Mouse (Mus musculus): ENCODE measurements around the gene Il1rn. TPM values are rescaled to one million over a fixed set of nuclear protein-coding genes. Genes with fewer than 3 reads are reported as not detected.
A peak's percentile ranks its signal among the peaks of the same experiment; 100 is the strongest.

Il1rn gene
- total RNA-seq (2021) = not detected

DNA sequence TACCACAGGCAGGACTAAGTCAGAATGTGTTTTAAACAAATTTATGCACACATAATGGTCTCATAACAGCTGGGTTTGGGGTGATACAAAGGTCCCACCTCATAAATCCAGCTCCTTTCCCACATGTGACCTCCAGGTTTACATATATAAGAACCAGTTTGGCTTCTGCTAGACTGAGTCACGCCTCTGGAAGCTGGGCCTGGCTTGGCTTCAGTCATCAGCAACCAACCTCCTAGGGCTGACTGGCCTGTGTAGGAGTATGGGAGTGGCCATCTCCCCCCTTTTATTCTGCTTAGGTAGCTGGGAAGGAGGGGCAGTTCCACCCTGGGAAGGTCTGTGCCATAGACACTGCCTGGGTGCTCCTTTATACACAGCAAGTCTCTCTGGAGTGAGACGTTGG lies at the start of gene Il1rn:
TSS of gene Il1rn (plus strand) at position 309 of the 400 bp plus-strand sequence.
- no peak for DNase-seq (ENCODE audit: extremely low spot score in 1 of 2, low spot score in 1 of 2)

DNA sequence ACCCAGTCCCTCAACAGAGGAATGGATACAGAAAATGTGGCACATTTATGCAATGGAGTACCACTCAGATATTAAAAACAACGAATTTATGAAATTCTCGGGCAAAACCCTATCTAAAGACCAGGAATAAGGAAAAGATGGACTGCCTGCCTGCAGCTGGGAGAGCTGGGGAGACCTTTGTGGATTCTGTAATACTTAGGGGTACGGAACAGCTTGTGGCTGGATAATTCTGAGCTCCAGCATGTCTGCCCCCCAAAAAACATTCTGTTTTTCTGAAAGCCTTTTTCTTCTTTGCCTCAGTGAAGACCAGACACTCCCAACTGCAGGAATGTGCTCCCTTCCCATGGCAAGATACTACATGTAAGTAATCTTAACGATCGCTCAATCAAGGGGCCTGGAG lies 45.8 kb upstream of the Il1rn start, which contains the start of gene Il1f10:
TSS of gene Il1f10 (plus strand) at position 301 of the 400 bp plus-strand sequence.
- DNase-seq (ENCODE audit: extremely low spot score in 1 of 2, low spot score in 1 of 2) = no peak

DNA sequence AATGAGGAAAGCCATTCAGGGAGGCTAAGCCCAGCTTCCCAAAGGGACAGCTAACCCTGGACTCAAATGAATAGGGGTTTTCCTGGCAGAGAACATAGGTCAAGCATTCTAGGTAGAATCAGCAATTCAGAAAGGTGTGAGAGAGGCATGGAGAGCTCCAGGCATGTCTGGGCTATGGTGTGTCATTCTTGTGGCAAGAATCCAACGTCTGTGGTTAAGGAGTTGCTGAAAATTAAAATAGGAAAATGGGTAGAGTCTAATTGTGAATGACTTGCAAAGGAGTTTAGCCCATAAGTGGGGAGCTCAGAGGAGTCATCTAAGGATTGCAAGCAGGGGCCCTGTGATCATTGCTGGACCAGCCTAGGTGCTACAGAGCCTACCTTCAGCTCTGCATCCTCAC lies 42.0 kb upstream of the Il1rn start:
- DNase-seq (ENCODE audit: extremely low spot score in 1 of 2, low spot score in 1 of 2) = no peak

DNA sequence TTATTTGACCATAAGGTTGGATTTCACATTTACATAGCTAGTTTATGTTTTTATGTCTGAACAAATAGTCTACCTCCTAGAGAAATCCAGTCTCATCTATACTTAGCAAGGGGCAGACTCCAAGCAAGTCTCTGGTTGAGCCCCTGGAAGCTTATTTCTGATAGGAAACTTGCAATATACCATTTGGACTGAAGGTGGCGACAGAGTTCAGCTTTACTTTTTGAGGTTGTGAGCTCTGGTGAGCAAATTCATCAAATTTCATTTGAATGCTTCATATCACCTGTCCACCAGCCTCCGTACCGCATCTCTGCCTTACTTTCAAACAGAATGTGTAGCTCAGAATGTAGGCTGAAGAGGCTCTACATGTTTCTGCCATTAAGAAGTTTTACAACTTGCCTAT lies 39.8 kb upstream of the Il1rn start:
- DNase-seq (ENCODE audit: extremely low spot score in 1 of 2, low spot score in 1 of 2) = peak; percentile 10 to 74

DNA sequence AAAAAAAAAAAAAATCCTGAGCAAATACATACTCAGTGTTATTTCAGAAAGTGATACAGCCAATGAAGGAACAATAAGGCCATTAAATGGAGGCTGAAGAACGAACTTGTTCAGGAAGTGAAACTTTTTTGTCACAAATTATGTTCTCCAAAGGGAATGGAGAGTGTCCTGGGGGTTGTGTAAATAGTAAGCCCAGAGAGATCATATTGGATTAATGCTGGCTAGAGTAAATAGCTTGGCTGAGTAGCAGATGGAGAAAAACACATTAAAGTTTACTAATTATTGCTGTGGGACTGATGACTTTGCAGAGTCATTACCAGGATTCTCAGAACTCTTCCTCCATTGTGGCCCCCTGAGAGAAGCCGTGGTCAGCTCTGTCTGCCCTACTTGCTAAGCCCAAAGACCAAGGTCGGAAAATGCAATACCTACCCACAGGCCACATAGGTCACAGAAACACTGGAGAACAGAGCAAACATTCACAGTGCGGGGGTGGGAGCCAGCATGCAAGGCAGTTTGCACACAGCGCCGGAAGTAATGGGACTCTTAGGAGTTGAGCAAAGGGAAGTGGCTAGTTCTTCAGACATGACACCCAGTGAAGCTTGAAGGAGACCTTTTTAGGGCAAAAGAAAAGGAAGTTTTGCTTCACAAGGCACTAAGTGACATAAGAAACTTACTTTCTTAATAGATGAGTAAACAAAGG lies 25.2 kb upstream of the Il1rn start:
- no peak for DNase-seq (ENCODE audit: extremely low spot score in 1 of 2, low spot score in 1 of 2)

DNA sequence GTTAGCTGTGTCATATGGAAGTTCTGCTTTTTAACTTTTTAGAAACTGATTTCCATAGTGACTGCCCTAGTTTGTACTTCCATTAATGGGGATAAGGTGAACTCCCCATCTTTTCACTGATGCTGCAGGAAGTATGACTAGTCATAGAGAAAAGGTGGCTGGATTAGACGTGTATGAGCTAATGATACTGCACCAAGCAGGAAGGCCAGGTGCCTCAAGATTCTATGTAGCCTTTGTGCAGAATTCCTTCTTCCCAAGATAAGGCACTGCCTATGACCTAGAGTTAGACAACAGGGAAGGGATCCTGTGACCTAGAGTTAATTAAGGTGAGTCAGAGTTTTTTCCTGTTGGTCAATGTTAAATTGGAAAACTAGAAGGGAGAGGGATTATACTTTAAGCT lies 19.7 kb upstream of the Il1rn start:
- no peak for DNase-seq (ENCODE audit: extremely low spot score in 1 of 2, low spot score in 1 of 2)

DNA sequence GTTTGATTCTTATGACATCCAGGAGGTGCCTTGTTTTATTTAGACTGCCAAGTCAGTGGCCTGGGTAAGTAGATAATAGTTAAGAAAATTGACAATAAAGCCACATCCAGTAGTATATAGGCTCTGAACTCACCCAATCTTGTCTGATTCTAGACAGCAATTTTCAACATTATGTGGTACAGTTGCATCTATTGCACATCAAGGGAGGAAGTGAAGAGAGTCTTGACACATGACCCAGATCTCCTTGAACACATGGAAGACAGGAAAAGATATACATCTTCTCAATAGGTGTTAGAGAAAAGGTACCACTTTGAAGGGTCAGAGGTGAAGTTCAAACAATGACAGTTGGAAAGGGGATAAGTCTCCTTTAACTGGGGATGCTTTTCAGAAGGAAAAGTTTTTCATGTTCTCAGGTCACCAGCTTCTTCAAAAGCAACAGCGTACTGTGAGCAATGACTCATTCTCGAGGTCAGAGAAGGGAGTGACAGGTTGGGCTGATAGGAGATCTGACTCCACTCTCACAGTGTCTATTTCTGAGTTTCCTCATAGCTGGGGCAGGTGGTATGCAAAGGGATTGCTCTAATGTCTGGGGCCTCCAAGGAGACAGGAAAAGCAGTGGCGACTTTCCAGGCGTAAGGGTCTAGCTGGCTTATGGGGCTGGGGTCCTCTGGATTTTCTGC lies 18.6 kb upstream of the Il1rn start:
- DNase-seq (ENCODE audit: extremely low spot score in 1 of 2, low spot score in 1 of 2) = no peak

DNA sequence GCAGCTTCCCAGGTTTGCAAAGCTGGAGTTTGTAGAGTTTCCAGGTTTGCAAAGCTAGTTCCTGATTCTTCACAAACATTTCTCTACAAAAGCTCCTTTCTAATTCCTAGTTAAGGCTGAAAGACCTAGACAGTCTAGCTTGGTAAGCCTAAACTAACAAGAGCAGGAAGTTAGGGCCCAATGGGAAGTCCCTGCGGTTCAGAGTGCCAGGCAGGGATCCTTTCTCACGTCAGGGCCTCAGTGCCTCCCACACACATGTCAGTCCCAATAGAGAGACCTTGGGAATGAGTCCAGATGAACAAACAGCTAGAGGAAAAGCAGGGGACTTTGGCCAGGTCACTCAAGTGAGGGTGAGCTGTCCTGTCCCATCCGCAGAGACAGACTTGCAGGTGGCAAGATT lies 1.3 kb upstream of the Il1rn start:
- no peak for DNase-seq (ENCODE audit: extremely low spot score in 1 of 2, low spot score in 1 of 2)

DNA sequence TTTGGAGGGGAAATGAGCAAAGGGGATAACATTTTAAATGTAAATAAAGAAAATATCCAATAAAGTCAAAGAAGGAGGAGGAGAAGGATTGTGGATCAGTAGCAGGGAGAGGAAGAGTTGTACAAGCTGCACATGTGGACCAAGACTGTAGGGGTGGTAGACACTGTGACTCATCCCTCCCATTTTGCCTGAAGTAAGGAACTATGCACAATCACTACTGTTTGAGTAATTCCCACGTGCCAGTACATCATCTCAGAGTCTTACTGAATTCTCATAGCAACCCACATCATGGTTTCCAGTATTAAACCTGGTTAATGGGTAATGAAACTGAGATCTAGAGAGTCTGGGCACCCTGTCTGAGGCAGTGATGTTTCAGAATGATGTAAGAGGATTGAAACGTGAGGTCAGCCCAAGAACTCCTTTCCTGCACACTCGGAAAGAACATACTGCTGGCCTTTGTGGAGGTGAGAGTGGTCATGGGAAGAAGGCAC lies 4.8 kb downstream of the Il1rn start:
- no peak for DNase-seq (ENCODE audit: extremely low spot score in 1 of 2, low spot score in 1 of 2)

DNA sequence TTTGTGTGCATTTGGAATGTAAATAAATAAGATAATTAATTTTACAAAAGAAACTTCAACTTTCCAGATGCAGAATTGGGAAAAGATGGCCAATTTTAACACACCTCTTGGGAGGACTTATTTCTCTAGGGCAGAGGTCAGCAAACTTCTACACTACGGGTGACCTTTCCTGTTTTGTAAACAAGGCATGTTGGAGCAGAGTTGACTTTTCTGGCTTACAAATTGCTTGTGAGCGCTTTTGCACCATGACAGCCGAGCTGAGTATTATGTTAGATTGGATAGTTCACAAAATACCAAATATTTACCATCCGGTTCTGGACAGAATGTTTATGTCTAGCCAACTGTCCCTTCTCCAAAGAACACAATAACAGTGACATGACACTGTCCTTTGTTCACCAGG lies 8.0 kb downstream of the Il1rn start:
- DNase-seq (ENCODE audit: extremely low spot score in 1 of 2, low spot score in 1 of 2) = no peak

DNA sequence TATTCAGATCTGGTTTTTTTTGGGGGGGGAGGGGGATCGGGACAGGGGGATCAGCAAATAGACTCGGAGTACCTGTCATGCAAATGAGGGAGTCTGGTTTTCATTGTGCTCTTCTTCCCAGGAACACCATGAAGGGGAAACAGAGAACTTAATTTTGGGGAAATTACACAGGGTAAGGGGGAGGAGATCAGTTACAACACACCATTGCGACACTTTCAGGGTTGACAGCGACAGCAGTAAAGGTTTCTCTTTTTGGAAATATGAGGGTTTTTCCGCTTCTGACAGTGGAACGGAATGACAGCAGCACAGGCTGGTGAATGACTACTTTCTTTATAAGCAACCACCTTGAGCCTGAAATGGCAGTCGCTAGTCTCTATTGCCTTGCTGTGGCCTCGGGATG lies 8.4 kb downstream of the Il1rn start:
- DNase-seq (ENCODE audit: extremely low spot score in 1 of 2, low spot score in 1 of 2) = no peak

DNA sequence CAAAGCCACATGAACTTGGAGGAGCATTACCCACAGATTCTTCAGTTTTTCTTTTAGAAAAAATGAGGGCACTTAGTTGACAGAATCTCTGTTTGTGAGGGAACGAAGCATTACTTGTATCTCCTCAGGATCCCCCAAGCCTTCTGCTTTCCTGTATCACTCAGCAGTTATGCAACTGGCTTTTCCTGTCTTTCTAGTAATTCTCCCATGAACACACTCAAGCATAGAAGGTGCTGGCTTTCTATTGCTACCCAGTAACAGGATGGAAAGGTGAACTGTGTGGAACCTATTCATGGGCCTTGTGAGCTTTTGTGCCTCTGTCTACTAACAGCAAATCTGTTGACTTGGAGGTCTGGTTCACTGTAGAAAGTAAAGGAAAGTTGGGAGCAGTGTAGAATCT lies 11.3 kb downstream of the Il1rn start:
- DNase-seq (ENCODE audit: extremely low spot score in 1 of 2, low spot score in 1 of 2) = no peak

DNA sequence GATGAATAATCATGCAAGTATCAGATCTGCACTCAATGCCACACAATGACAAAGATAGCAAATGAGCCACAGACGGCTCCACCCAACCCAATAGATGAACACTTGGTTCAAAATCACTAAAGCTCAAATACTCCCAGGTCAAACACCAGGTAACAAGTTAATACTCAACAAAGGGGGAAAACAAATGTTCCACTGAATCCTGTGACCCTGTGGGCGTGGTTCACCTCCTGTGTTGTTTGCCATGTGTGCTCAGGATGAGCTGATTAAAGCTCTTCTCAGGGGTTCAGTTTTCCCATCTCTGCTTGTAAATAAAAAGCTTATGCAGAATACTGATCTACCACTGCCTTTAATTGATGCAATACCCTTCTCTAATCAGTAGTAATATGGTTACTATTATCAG lies 14.5 kb downstream of the Il1rn start:
- DNase-seq (ENCODE audit: extremely low spot score in 1 of 2, low spot score in 1 of 2) = no peak

DNA sequence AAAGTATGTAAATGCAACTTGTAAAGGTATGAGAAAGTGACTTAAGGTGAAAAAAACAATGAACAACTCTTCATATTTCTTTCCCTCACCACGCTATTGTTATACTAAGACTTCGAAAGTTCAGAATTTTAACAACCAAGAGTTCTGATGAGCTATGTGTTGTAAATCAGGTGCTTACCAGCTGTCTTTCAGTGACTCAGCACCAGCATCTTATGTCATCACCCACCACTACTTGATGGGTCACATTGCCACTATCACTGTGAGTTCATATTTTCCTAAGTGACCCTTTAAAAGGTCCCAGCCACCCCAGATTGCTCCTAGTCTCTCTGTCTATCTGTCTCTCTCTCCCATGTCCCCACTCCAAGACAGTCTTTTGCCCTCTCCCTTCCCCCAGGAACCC lies 16.4 kb downstream of the Il1rn start:
- no peak for DNase-seq (ENCODE audit: extremely low spot score in 1 of 2, low spot score in 1 of 2)

DNA sequence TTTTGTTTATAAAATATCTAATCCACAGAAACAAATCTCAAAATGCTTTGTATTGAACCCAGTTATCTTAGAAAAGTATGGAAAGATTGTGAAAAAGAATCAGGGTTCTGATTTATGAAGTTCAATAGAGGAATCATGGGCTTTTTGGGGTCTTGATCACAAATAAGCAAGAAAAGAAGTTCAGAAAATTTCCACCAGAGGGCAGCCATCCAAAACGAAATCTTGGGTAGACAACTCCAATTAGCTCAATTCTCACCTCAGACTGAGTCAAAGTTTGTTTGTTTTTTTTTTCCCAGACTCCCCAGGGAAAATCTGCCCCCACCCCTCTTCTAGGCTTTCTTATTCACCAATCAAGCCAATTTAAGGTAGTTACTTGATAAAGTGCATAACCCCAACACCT lies 21.0 kb downstream of the Il1rn start:
- peak in 1 of 2 experiments; percentile 61 for DNase-seq (ENCODE audit: extremely low spot score in 1 of 2, low spot score in 1 of 2)

DNA sequence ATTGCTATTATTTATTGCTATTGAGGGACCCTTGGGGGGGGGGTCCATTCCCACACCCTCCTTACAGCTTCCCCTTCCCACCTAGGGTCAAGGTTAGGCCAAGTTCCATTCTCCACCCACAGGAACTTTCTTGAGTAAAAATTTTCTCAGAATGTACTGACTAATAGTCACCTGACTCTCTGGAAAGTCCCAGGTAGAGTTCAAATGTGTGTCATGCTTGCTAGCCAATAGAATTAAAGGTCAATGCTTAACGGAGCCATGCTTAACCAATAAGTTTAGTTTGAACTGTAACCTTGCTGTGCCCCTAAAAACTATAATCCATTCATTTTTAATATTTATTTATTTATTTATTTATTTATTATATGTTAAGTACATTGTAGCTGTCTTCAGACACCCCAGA lies 22.7 kb downstream of the Il1rn start:
- no peak for DNase-seq (ENCODE audit: extremely low spot score in 1 of 2, low spot score in 1 of 2)

DNA sequence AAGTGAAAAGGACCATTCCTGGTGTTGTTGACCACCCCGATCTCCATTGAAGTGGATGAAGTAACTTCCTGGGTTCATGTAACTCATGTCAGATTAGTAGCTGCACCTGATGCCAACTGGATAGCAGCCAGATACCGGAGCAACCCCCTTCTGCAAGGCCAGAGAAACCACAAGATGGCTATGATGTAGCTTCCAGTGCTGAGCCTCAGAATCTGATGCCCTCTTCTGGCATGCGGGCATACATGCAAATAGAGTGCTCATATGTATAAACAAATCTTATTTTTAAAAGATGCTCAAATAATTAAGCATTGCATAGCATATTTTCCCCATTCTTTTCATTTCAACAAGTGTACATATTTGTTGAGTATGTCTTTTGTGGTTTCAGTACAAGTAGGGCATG lies 27.2 kb downstream of the Il1rn start:
- DNase-seq (ENCODE audit: extremely low spot score in 1 of 2, low spot score in 1 of 2) = no peak

DNA sequence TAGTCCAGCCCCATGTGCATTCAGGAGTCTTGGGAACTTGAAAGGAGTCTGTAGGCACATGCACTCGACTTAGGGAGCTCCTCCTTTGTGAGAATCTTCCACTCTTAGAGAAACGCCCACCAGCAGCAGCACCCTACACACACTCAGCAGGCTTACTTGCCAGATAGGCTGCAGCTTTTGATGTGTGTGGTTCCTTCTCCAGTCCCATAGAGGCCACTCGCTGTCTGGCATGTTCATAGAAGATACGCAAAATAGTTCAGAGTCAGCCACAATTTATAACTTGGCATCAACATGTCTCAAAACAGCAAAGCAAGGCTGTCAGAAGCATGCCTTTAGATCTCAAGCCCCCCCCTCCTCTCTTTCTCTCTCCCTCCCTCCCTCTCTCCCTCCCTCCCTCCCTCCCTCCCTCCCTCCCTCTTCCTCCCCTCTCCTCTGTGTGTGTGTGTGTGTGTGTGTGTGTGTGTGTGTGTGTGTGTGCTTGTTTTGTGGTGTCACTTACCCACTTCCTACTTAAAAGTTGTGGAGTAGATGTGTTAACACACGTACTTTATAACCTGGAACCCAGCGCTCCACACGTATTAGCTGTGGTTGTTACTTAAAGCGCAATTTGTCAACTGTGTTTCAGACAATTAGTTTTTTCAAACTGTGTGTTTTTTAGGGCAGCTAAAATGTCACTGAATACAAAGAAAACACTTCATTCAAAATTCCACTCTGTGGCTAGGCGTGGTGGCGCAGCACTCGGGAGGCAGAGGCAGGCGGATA lies 29.7 kb downstream of the Il1rn start:
- DNase-seq (ENCODE audit: extremely low spot score in 1 of 2, low spot score in 1 of 2) = no peak

DNA sequence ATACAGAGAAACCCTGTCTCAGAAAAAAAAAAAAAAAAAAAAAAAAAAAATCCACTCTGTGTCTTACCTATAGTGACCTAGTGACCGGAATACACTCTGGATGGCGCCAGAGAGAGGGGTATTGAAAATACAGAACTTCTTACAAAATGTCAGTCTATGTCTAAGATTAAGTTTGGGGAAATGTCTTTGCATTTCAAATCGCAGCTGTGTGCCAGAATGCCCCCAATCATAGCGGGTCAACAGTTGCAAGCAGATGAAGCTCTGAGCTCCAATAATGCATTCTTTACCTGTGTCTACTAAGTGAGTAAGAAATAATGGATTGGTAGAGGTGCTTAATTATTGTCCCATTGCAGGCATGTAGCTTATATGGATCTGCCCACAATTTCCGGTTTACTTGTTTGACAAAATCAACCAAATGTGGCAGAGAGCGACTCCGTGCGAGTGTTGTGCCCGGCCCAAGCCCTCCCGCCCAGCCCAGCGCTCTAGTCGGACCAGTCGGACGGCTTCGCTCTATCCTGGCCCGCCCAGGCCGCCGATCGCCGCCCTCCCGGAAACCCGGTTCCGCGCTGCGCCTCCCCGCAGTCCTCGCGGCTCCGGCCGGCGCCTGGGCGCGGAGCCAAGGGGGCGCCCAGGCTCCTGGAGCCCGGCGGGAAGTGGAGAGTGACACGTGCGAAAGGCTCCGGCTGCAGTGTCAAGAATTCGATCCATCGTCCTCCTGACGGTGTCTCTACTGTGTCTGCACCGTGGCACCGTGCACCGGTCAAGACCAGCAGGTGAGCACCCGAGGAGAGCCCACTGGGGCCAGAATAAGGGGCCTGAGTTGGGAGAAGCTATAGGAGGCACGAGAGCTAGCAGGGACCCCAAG lies 30.6 kb downstream of the Il1rn start, which contains the start of gene Psd4:
TSS of gene Psd4 (plus strand) at position 551 of the 865 bp plus-strand sequence.
- DNase-seq (ENCODE audit: extremely low spot score in 1 of 2, low spot score in 1 of 2) = peak in 1 of 2 experiments; percentile 7

DNA sequence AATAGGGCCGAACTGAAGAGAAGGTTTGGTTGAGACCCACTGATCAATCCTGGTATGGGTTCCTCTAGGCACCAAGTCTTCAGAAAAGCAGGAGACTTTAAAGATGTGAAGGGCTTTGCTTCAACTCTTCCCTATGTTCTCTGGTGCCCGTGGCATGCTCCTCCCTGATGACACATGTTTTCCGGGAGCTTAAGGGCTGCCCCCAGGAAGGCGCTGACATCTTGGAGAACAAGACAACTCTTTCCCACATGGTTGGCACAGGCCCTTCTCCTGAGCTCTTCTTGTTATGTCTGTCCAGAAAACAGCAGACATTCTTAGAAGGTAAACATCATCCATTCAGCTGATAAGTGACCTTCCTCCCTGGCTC lies 31.2 kb downstream of the Il1rn start:
- no peak for DNase-seq (ENCODE audit: extremely low spot score in 1 of 2, low spot score in 1 of 2)

All from layer of hippocampus, postnatal 25 days (tissue).